Comparison of ENCODE assay signal across 18 mouse cellular contexts in genomic region chr13:42108483-42109215, GRCm38 (mm10). TPM values are rescaled to one million over a fixed set of nuclear protein-coding genes. Genes with fewer than 3 reads are reported as not detected.
DNase-seq lines count a peak whose midpoint lies in the region; ATAC-seq and TF ChIP-seq lines count a peak whose summit lies in the region.
"Had no signal": no experiment of that assay in that cellular context is flagged by ENCODE, and none has a peak within 500 bp of the region (broad histone marks: within the 10 kb centered on the region; RNA-seq: fewer than 3 reads in every experiment).

No protein-coding gene starts in this region.

- 0 out of 2 replicates have a peak overlapping the region, but pooled peaks have one; percentile 5 for H3K9ac ChIP-seq in heart, embryonic 14.5 days (ENCODE audit: low read length)
- H3K9ac ChIP-seq in forebrain, embryonic 12.5 days = no peak overlapping the region
- H3K9ac ChIP-seq: hindbrain, embryonic 14.5 days; lung, embryonic 15.5 days; midbrain, embryonic 12.5 days had no signal

- no peaks in the 10 kb centered on the region for H3K9me3 ChIP-seq in heart, embryonic 14.5 days (ENCODE audit: control insufficient read depth, low read length)
- H3K9me3 ChIP-seq in forebrain, embryonic 12.5 days = no peaks in the 10 kb centered on the region
- H3K9me3 ChIP-seq: limb, embryonic 10.5 days; lung, embryonic 15.5 days; midbrain, embryonic 12.5 days had no signal

- H3K4me1 ChIP-seq in heart, embryonic 14.5 days (ENCODE audit: control insufficient read depth in 2 of 2, insufficient read depth in 2 of 2, low read length in 2 of 2) = peaks cover 13 to 24% of the 10 kb centered on the region in 2 experiments
- H3K4me1 ChIP-seq in embryonic fibroblast, embryonic 13.5 days (ENCODE audit: control insufficient read depth, insufficient read depth, low read length) = peaks cover 11% of the 10 kb centered on the region
- H3K4me1 ChIP-seq in forebrain, embryonic 12.5 days = peaks cover 11% of the 10 kb centered on the region
- peaks cover 3% of the 10 kb centered on the region; the same call in 1 of the 2 replicates for H3K4me1 ChIP-seq in lung, adult 2 months (ENCODE audit: control insufficient read depth, insufficient read depth, low read length)

- no peaks in the 10 kb centered on the region for H3K27me3 ChIP-seq in heart, embryonic 14.5 days (ENCODE audit: control insufficient read depth, insufficient read depth, low read length)
- H3K27me3 ChIP-seq in forebrain, embryonic 12.5 days = no peaks in the 10 kb centered on the region
- H3K27me3 ChIP-seq: lung, embryonic 15.5 days; midbrain, embryonic 12.5 days had no signal

- peak; percentile 51 to 53 for DNase-seq in adrenal gland, adult (ENCODE audit: inconsistent age in 2 of 2, low spot score in 1 of 2)
- DNase-seq in adrenal gland, postnatal 14 days = no peak
- no peak for DNase-seq in heart, postnatal 10 days
- peak; percentile 56 for DNase-seq in 3134 (ENCODE audit: extremely low read depth, insufficient read length, low spot score)
- DNase-seq in lung, adult 2 months = no peak
- DNase-seq: cerebellum, adult 11 months; embryo, embryonic 11 days; gastrocnemius, postnatal 36 days; kidney, postnatal 25 days; thymus, postnatal 36 days had no signal

- H3K4me3 ChIP-seq in heart, embryonic 14.5 days (ENCODE audit: control insufficient read depth in 1 of 2, insufficient read depth in 1 of 2, low read depth in 1 of 2, low read length in 2 of 2) = no peak overlapping the region
- H3K4me3 ChIP-seq in embryonic fibroblast, embryonic 13.5 days (ENCODE audit: insufficient read depth, low read length) = no peak overlapping the region
- H3K4me3 ChIP-seq in forebrain, embryonic 12.5 days (replicated peaks) = no peak overlapping the region
- no peak overlapping the region for H3K4me3 ChIP-seq in lung, adult 2 months (replicated peaks; ENCODE audit: extremely low read depth, low read depth, low read length)
- H3K4me3 ChIP-seq: limb, embryonic 10.5 days; lung, embryonic 15.5 days; midbrain, embryonic 12.5 days had no signal

- peak overlapping the region; percentile 34; the same call in 1 of the 2 replicates for H3K4me2 ChIP-seq in heart, embryonic 14.5 days (ENCODE audit: low read length)
- H3K4me2 ChIP-seq in forebrain, embryonic 12.5 days = no peak overlapping the region
- H3K4me2 ChIP-seq: hindbrain, embryonic 14.5 days; lung, embryonic 15.5 days; midbrain, embryonic 12.5 days had no signal

- TF ChIP-seq CTCF in embryonic fibroblast, embryonic 13.5 days (IDR thresholded peaks at IDR 0.05; ENCODE audit: borderline replicate concordance, insufficient read depth, low read length) = no peak
- TF ChIP-seq CTCF in lung, adult 2 months (IDR thresholded peaks at IDR 0.05; ENCODE audit: insufficient read depth, low read length) = no peak

- H3K27ac ChIP-seq in heart, embryonic 14.5 days (replicated peaks in 1 of 2; ENCODE audit: control insufficient read depth in 1 of 2, insufficient read depth in 1 of 2, low read depth in 2 of 2, low read length in 2 of 2) = peak overlapping the region; percentile 21 to 74
- H3K27ac ChIP-seq in embryonic fibroblast, embryonic 13.5 days (ENCODE audit: insufficient read depth, low read length) = peak overlapping the region; percentile 89
- H3K27ac ChIP-seq in forebrain, embryonic 12.5 days = no peak overlapping the region
- H3K27ac ChIP-seq: hindbrain, embryonic 14.5 days; limb, embryonic 10.5 days; lung, embryonic 15.5 days; midbrain, embryonic 12.5 days had no signal

- 18% methylated on average over 11 of the region's 11 CpGs for WGBS in heart, embryonic 14.5 days
- WGBS in forebrain, embryonic 12.5 days = 81% methylated on average over 11 of the region's 11 CpGs
- WGBS in lung, adult 2 months = 45% methylated on average over 11 of the region's 11 CpGs

- 0 out of 2 replicates have a peak, but pooled peaks have one; percentile 31 for ATAC-seq in heart, embryonic 14.5 days (ENCODE audit: insufficient number of reproducible peaks, insufficient read depth, low FRiP score, low read depth)
- no peak for ATAC-seq in forebrain, embryonic 12.5 days (ENCODE audit: low FRiP score)
- ATAC-seq: intestine, postnatal 0 days had no signal

- TF ChIP-seq POLR2A in embryonic fibroblast, embryonic 13.5 days (IDR thresholded peaks at IDR 0.05; ENCODE audit: low read depth, low read length) = no peak
- no peak for TF ChIP-seq POLR2A in lung, adult 2 months (IDR thresholded peaks at IDR 0.05; ENCODE audit: borderline replicate concordance, extremely low read depth, low read depth, low read length)

- intact Hi-C loops in heart, postnatal 10 days (cut with DNase I) = no loop called here

- H3K36me3 ChIP-seq in heart, embryonic 14.5 days (ENCODE audit: control insufficient read depth, insufficient read depth, low read length) = no peaks in the 10 kb centered on the region
- H3K36me3 ChIP-seq in forebrain, embryonic 12.5 days (replicated peaks) = no peaks in the 10 kb centered on the region
- H3K36me3 ChIP-seq: limb, embryonic 10.5 days; lung, embryonic 15.5 days; midbrain, embryonic 12.5 days had no signal

RNA-seq across cellular contexts. Expression of gene Hivep1, which starts 56.8 kb away (rescaled TPM):
- total RNA-seq in adrenal gland, postnatal 14 days (2021) = 27.1 and 29.1 TPM in 2 replicates
- polyA plus RNA-seq in heart, embryonic 14.5 days (2014; fragmentation: Nextera tagmentation; extraction: Ambion mirVana) = 7.9 and 10.6 TPM in 2 replicates
- 10 to 100 TPM; 24.2 to 24.3 TPM for total RNA-seq in heart, postnatal 10 days (2021)
- polyA plus RNA-seq in embryonic fibroblast, embryonic 13.5 days (2011; ENCODE audit: insufficient read length, low read depth, missing spikeins) = 21.0 and 24.6 TPM in 2 replicates
- 17.4 and 22.1 TPM in 2 replicates for polyA plus RNA-seq in forebrain, embryonic 12.5 days (2016; fragmentation: Nextera tagmentation; extraction: Ambion mirVana)
- 35.9 and 41.8 TPM in 2 replicates for polyA plus RNA-seq in lung, adult 2 months (2012; rRNA removed)

Comparison
In these comparisons a context has a peak if more than half of its experiments do, and no peak if none do; other contexts are left out.
1. DNase-seq: peak in adrenal gland, adult (2 of 2) and 3134 (single experiment); none in adrenal gland, postnatal 14 days (single experiment), heart, postnatal 10 days (0 of 2) and lung, adult 2 months (single experiment).